Mouse (Mus musculus) urinary bladder, postnatal 25 days (tissue): ENCODE measurements around the gene Tmem147.
A peak's percentile ranks its signal among the peaks of the same experiment; 100 is the strongest.
"Not testable (repeated sequence)": the region's sequence is repeated elsewhere in the genome, so short reads cannot be mapped to it uniquely, and the experiment has no call there.

ENCODE experiments used
- DNase-seq: peaks from one replicate; pipeline ENCODE4 v3.0.0; 2022; ENCODE audit warnings: low spot score

Gene Tmem147

DNA sequence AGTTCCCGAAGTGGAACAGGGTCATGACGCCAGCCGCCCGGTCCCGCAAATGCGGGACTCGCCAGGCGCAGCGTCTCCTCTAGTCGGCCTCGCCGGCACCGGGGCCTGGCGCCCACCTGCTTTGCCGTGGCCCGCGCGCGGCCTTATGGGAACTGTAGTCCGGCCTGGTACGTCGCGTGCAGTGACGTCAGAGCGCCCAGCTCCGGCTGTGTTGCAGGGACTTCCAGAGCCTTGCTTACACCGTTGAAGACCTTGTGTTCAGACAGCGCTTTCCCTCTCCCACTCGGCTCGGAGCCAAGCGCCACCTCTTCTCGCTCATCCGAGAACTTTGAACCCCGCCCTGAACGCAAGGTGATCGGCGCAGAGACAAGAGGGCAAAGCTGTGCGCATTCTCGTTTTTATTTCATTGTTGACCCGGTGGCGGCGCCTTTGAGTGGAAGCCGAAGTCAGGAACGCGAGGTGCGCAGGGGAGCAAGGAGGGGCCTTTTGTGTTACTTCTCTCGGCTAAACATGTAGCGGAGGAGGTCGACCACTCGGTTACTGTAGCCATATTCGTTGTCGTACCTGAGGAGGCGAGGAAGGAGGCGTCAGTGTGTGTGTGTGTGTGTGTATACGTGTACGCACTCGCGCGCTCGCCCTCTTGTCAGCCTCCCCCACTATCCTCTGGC lies at the start of gene Tmem147:
Gene Tmem147 (minus strand): TSS at position 145 of the 668 bp plus-strand sequence.
- DNase-seq: peak; percentile 94

DNA sequence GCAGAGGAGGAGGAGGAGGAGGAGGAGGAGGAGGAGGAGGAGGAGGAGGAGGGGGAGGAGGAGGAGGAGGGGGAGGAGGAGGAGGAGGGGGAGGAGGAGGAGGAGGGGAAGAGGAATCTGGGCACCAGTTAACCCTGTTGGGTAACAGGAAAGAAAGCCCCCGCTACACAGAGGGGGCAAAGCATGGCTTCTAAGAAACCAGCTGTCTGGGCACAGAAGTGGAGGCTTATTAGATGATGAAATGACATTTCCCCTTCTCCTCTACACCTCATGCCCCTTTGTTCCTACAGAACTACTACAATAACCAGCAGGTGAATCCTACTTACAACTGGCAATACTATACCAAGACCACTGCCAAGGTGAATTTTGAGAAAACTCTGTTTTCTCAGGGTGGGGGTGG lies 48.6 kb upstream of the Tmem147 start:
- DNase-seq: no peak

DNA sequence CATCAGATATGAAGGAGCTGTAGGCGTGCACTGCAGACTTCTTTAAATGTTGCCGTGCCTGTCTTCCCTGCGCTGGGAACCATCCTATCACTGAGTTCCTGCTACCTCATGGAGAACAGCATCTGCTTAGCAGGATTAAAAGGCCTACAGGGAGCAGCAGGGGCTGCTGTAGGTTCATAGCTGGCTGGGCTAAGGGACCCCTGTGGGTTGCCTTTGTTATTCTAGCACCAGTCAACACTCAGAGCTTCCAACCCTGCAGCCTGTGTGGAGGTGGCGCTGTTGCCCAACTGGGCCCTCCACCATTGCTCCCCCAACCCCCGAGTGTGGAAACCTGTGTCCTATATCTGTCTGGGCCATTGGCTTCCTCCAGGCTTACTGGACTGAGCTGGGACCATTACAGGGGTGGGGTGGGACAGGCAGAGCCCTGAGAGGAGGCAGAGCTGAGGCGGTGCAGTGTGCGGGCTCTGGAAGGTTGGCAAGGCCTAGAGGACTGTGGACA lies 47.8 kb upstream of the Tmem147 start:
- no peak for DNase-seq

DNA sequence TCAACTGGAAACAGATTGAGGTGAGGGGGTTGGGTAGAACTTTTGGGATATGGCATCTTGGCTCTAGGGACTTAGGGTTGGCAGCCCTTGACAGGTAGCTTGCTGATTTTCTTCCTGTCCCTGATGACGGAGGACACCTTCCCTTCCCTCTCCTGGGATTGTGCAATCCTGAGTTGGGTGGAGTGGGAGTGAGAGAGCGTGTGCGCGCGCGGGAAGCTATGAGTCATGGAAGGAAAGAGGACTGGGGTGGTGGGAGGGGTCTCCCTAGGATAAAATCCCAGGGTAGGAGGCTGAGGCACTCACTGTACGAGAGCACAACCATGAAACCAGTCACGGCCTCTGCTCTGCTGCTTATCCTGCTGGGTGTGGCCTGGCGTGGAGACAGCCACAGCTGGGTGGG lies 46.8 kb upstream of the Tmem147 start:
- peak; percentile 29 for DNase-seq

DNA sequence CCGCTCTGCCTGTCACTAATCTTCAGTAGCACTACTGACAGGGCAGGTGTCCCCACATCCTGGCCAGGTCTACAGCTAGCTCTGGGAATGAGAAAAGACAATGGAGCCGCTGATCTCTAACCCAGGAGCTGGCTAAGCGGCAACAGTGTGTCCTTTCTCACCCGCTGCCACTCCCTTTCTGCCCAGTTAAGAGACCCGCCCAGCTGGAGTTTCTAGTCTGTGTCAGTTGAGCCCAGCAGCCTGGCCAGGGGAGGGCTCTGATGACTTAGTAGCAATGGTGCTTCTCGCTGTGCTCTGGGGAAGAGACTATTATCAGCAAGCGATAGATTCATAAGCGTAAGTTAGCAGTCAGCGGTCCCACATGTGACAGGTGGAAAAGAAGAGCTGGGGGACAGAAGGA lies 39.9 kb upstream of the Tmem147 start:
- peak; percentile 31 for DNase-seq

DNA sequence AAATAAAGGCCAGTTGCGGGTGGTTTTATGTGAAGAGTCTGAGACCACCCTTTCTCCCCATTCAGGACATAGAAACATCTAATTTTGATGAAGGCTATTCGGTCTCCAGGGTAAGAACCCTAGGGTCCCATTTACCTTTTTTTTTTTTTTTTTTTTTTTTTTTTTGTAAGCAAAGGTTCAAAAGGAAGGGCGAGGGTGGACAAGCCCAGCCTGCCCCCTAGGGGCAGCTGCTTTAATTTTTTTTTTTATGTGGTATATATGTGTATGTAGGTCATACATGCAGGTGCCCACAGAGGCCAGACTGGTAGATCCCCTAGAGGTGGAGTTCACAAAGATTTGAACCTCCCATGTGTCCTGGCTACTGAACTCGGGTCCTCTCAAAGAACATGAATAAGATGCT lies 37.1 kb upstream of the Tmem147 start:
- no peak for DNase-seq

DNA sequence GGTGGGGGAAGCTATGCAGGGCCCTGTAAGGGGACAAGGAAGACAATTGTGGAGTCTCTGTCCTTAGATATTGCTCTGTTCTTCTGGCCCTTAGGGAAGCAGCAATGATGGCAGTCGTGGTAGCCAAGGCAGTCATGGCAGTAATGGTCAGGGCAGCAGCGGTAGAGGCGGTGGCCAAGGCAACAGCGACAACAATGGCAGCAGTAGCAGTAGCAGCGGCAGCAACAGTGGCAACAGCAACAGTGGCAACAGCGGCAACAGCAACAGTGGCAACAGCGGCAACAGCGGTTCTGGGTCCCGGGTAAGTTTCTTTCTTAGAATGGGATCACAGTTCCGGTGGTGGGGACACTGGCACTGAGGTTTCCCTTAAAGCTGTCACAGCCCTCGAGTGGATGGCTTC lies 35.8 kb upstream of the Tmem147 start:
- no peak for DNase-seq

DNA sequence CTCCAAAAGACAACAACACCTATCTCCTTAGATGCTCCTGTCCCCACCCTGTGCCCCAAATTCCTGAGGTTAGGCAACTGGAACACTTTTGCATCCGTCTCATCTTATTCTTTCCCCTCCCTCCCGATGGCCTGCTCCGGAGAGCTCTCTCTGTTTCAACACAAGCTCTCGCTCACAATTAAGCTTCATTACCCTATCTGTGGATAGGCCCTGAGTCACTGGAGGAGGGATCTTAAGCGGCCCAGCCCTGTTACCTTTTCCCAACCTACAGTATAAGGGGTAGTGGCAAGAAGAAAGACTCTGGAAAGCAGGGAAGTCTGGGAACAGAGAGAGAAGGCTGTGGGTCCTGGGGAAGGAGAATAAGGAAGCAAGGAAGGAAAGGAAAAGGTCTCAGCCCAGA lies 34.1 kb upstream of the Tmem147 start, which contains the start of gene Dmkn:
Gene Dmkn (plus strand): TSS at position 301 of the 400 bp plus-strand sequence.
- no peak for DNase-seq

DNA sequence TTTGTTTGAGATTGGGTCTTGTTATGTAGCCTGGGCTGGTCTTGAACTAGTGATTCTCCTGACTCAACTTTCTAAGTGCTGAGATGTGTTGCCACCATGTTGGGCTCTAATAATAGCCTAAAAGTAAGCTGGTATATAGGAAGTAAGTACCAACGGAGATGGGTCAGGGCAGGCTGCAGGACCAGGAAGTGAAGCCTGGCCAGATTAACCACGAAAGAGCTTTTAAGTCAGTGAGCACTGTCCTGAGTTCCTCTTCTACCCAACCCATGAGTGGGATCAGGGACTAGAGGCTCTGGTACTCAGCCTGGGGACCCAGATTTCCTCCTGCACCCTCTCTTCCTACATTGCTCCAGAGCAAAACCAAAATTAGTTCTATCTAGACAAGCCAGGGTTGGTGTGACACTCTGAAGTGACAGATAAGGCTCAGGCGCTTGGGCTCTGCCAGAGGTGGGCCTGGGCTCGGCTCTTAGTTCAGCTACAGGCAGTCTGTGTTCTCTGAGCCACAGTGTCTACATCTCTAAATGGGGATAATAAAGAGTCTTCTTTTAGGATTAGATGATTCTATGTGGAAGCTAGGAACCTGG lies 32.5 kb upstream of the Tmem147 start:
- no peak for DNase-seq

DNA sequence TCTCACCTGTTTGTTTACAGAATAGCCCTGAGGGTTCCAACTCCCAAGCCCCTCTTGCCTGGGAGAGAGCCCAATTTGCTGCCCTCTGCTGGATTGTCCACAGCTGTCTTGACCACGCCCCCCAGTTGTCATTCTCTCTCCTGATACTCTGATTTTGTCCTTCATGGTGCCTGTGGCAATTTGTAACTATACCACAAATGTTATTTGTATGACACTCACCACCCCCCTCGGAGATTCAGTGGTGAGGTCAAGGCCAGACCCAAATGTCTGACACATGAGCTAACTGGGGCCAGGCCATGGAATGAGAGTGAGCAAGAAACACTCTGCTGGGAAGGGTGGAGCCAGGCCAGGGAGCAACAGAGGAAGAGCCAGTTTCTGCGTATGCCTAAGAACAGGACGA lies 29.5 kb upstream of the Tmem147 start:
- DNase-seq: peak; percentile 37

DNA sequence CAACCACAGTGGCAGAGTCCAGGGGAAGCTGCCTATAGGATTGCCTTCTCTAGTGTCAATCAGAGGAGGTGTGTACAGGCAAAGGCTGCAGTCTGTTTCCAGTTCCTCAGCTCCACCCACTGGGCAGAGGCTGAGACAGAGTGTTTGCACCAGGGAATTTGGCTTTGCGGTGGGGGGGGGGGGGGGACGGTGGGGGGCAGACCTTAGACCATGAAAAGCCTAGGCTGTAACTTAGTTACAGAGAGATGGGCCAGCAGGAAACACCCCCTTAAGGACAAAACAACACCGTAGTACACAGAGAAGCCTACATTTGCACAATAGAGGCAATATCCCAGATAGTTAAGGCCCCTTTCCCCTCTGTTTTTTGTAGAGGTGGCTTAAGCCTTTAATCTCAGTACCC lies 27.7 kb upstream of the Tmem147 start:
- DNase-seq: no peak

DNA sequence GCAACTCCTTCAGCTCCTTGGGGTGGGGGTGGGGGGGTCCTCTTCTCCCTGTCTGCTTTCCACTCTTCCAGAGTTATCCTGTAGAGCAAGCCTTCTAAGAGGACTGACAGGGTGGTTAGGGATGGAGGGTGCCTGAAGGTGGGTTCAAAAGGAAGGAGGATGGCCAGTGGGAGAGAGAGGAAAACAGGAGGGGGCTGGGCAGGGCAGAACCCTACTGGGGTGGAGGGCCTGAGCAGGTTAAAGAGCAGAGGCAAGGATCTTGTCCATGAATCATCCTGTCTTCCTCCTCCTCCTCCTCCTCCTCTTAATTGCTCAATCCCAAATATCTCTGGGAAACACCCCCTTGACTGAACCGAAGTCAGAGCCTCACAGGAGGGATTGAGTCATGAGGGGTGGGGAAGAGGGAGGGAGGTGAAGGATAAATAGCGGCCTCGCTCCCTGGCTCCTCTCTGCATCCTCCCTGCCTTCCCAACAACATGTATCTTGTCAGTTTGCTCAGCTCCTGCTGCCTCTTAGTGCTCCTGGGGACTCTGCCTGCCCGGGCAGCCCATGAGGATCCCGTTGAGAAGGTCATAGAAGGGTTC lies 21.8 kb upstream of the Tmem147 start, which contains the start of gene Sbsn:
Gene Sbsn (plus strand): TSS at position 386 of the 584 bp plus-strand sequence.
- no peak for DNase-seq

DNA sequence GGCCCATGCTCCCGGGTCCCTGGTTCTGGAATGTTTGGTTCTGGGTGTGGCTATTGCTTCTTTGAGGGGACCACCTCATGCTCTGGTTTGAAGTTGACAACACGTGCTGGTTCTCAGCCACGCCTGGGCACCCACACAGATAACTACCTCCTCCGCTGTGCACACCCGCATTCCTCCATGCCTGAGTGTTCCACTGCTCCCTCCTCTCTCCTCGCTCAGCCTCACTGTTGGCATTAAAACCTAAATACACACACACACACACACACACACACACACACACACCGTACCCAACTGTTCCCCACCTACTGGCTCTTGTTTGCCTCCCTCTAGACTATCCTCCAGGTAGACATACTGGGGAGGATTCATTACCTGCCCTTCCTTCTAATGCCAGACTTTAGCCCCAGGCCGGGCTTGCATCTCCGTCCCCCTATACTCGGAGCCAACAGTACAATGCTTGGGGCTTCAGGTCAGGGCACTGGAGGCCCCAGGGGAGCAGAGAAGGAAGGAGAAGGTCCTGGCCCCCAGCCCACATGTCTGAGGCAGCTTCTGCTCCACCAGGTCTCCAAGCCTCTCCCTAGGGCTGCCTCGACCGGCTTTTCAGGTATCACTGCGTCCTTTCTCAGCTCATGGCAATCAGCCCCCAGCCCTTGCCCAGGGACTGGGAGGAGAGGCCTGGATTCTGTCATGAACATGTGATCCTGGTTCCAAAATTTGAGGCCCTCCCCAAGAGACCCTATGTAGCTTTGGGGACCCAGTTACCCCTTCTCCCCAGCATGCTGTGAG lies 20.7 kb upstream of the Tmem147 start:
- peak; percentile 35 for DNase-seq

DNA sequence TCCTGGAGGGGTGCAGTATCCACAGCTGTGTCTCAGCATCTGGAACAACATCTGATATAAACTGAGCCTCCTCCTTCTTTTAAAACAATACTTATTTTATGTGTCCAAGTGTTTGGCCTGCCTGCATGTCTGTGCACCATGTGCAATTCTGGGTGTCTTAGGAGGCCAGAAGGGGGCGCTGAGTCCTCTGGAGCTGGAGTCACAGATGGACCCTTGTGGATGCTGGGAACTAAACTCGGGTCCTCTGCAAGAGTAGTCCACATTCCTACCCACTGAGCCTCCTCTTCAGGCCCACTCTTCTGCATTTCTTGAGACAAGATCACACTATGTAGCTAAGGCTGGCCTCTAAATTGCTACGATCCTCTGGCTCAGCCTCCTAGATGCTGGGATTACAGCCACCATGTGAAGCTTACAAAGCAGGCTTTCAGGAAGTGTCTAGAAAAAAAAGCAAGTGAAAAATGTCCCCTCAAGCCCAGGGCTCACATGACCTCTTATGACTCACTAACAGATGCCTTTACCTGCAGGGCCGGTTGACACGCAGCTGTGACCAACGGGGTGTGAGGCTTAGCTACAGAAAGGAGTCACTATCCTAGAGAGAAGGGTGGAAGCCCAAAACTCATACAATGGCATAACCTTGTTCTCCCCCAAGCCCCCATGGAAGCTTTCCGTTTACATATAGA lies 18.3 kb upstream of the Tmem147 start:
- peak; percentile 25 for DNase-seq

DNA sequence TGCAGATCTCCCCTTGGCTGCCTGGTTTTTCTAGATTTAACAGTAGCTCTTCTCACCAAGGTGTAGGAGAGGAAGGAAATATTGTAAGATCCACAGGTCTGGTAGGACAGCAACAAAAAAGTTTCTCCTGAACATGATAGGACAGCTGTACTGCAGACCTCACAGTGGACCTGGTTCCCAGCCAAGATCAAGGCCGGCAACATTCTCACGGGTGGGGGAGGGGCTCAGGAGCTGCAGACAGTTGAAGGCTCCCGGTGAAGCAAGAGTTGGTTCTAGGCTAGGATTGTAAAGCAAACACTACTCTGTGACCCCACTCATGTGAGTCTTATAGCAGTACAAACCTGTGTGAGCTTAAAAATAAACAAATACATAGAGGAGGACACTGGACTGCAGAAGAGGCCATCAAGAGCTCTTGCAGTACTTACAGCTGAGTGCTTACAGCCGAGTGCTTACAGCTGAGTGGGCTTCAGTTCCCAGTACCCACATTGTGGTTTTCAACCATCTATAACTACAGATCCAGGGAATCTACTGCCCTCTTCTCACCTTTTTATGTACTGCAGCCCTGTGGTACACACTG lies 14.8 kb upstream of the Tmem147 start:
- peak; percentile 47 for DNase-seq

DNA sequence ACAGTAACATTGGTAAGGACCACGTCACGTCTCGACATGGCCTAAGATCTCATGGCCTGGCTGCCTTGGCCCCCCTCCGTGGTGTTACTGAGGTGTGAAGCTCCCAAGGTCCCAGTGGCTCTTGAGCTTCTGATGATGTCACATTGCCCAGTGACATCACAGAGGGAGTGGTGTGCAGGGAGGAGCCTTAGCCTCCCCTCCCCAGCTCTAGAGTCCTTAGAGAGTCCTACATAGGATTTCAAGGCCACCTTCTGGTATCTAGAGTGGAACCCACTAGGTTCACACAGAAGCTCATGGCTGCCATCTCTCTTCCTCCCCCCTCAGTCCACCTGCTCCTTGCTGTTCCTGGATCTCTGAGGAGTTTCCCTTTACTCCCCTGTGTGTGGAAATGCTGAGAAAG lies 14.3 kb upstream of the Tmem147 start, which contains the start of gene Gapdhs:
Gene Gapdhs (minus strand): TSS at position 65 of the 400 bp plus-strand sequence.
- not testable (repeated sequence) for DNase-seq

DNA sequence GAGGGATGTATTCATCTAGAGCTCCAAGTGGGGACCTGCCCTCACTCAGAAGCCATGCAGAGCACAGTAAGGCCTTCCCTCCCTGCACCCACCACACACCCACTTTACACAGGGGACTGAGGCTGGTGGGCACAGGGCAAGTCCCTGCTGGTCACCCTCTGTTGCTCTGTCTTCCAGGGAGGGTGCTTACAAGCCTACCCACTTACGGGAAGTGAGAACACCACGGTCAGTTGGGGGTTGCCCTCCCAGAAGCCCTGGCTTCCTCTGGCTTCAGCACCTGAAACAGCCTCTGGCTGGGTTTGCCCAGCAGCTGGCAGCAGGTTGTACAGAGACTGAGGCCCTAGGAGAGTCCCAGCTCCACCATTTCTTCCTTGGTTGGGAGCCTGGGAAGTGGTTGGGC lies 13.2 kb upstream of the Tmem147 start:
- not testable (repeated sequence) for DNase-seq

DNA sequence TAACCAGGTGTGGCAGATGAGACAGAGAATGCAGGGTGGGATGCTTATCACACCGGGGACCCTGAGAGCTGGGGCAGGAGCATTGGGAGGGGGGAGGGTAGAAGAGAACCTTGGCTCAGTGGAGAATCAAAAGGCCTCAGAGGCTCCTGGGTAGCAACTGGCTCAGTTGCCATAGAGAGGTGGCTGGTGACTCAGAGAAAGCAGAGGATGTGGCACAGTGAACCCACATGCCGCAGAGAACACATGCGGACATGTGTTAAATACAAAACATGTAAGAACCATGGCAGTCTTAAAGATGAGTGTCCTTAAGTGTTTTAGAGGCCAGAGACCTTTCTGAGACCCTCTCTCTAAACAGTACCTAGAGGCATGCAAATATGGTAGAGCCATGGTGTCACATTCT lies 6.9 kb upstream of the Tmem147 start:
- no peak for DNase-seq

DNA sequence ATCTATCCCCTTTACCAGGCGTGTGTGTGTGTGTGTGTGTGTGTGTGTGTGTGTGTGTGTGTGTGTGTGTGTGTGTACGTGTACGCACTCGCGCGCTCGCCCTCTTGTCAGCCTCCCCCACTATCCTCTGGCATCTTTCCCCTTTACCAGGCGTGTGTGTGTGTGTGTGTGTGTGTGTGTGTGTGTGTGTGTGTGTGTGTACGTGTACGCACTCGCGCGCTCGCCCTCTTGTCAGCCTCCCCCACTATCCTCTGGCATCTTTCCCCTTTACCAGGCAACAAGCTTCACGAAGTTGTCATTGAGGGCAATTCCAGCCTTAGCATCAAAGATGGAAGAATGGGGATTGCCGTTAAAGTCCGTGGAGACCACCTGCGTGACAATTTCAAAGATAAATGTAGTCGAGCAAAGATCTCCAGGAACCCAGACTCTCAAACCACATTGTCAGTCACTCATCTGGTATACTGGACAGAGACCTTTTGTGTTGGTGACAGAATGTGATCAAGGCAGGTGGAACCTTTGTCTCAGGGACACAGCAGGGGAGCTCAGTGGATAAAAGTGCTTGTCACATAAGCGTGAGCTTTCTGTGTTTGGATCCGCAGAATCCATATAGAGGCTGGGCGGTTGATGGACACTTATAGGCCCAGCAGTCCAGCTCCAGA lies 853 bp upstream of the Tmem147 start:
- DNase-seq: not testable (repeated sequence)

DNA sequence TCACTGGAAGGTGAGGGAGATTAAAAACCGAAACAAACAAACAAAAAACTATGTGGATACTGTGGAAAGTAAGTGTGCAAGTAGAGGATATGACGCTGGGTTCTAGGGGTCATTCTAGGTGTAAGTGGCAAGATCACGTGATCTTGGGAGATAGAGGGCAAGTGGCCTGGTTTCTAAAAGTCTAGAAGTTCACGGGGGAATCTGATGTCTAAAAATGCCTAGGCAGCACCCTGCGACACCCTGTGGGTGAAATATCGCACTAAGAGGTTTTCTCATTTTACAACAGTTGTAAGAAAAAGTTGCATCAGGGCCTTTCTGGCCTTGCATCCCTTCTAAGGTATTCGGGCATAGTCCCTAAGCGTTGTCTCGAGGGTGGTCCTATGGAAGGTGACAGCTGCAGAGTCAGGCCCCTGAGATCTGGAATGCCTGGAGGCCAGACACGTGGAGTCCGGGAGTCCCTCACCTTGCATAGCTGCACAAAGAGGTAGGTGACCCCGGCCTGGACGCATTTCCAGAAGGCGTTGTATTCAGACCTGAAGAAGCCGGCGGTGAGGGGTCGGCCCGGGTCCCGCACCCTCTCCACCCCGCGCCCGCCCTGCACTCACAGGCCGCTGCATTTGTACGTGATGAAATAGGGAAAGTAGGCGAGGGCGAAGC lies 473 bp downstream of the Tmem147 start:
- DNase-seq: no peak
